Mouse (Mus musculus): Measurements from ENCODE around the gene Kcnt2. TPM values are rescaled to one million over a fixed set of nuclear protein-coding genes. Genes with fewer than 3 reads are reported as not detected.
A peak's percentile ranks its signal among the peaks of the same experiment; 100 is the strongest.

The Kcnt2 gene
- total and polyA plus RNA-seq, 2 experiments from 2014 or later, result 2.7 to 5.4 TPM

- Histone ChIP-seq H3K36me3 (ENCODE audit: insufficient read depth, low read length) (no peaks in the 10 kb centered on the region), H3K9ac (replicated peaks; ENCODE audit: low read length) (no peak overlapping the region), H3K9me3 (ENCODE audit: low read length) (no peaks in the 10 kb centered on the region), H3K4me3 (ENCODE audit: low read length) (no peak overlapping the region), H3K4me1 (ENCODE audit: insufficient read depth, low read length) (no peaks in the 10 kb centered on the region), H3K27ac (no peak overlapping the region), H3K27me3 (ENCODE audit: insufficient read depth, low read length) (no peaks in the 10 kb centered on the region), H3K4me2 (ENCODE audit: low read depth, low read length) (no peak overlapping the region)
- DNase-seq (ENCODE audit: low spot score), result no peak
- WGBS, result 74% methylated on average over 8 of the region's 8 CpGs
- ATAC-seq, result no peak
- no peak for TF ChIP-seq CTCF (IDR thresholded peaks at IDR 0.05; ENCODE audit: low read depth)
Observed at GRCm38 (mm10) chr1:140266643-140267286, 20.8 kb downstream of the Kcnt2 start.

- H3K4me2 ChIP-seq (ENCODE audit: low read depth, low read length), result no peak overlapping the region
Observed at GRCm38 (mm10) chr1:140267288-140267687, 21.3 kb downstream of the Kcnt2 start.

GRCm38 (mm10) chr1:140273624-140274023, 27.7 kb downstream of the Kcnt2 start:
- no peaks in the 10 kb centered on the region for H3K36me3 ChIP-seq (ENCODE audit: insufficient read depth, low read length)
- H3K9me3 ChIP-seq (ENCODE audit: low read length), result no peaks in the 10 kb centered on the region
- no peak overlapping the region for H3K4me3 ChIP-seq (ENCODE audit: low read length)
- no peak overlapping the region for H3K27ac ChIP-seq
- H3K4me2 ChIP-seq (ENCODE audit: low read depth, low read length), result no peak overlapping the region
- no peak overlapping the region for H3K9ac ChIP-seq (replicated peaks; ENCODE audit: low read length)
- ATAC-seq (no peak), DNase-seq (ENCODE audit: low spot score) (no peak)
- 92% methylated on average over 3 of the region's 3 CpGs for WGBS
- no peaks in the 10 kb centered on the region for H3K4me1 ChIP-seq (ENCODE audit: insufficient read depth, low read length)
- H3K27me3 ChIP-seq (ENCODE audit: insufficient read depth, low read length), result no peaks in the 10 kb centered on the region
- no peak for TF ChIP-seq CTCF (IDR thresholded peaks at IDR 0.05; ENCODE audit: low read depth)

More at GRCm38 (mm10) chr1:140267288-140267687, 21.3 kb downstream of the Kcnt2 start:
- WGBS, result 76% methylated on average over 2 of the region's 2 CpGs
- Histone ChIP-seq H3K9ac (replicated peaks; ENCODE audit: low read length) (no peak overlapping the region), H3K9me3 (ENCODE audit: low read length) (no peaks in the 10 kb centered on the region), H3K4me1 (ENCODE audit: insufficient read depth, low read length) (no peaks in the 10 kb centered on the region), H3K27me3 (ENCODE audit: insufficient read depth, low read length) (no peaks in the 10 kb centered on the region), H3K4me3 (ENCODE audit: low read length) (no peak overlapping the region), H3K36me3 (ENCODE audit: insufficient read depth, low read length) (no peaks in the 10 kb centered on the region), H3K27ac (no peak overlapping the region)
- ATAC-seq (no peak), DNase-seq (ENCODE audit: low spot score) (no peak)
- TF ChIP-seq CTCF (IDR thresholded peaks at IDR 0.05; ENCODE audit: low read depth), result no peak

- H3K9ac ChIP-seq (replicated peaks; ENCODE audit: low read length), result no peak overlapping the region
Observed at GRCm38 (mm10) chr1:140275813-140276212, 29.9 kb downstream of the Kcnt2 start.

GRCm38 (mm10) chr1:140293140-140293539, 47.2 kb downstream of the Kcnt2 start:
- Histone ChIP-seq H3K27ac (no peak overlapping the region), H3K4me3 (ENCODE audit: low read length) (no peak overlapping the region), H3K4me1 (ENCODE audit: insufficient read depth, low read length) (no peaks in the 10 kb centered on the region), H3K4me2 (ENCODE audit: low read depth, low read length) (no peak overlapping the region), H3K9me3 (ENCODE audit: low read length) (no peaks in the 10 kb centered on the region), H3K36me3 (ENCODE audit: insufficient read depth, low read length) (no peaks in the 10 kb centered on the region), H3K27me3 (ENCODE audit: insufficient read depth, low read length) (no peaks in the 10 kb centered on the region), H3K9ac (replicated peaks; ENCODE audit: low read length) (no peak overlapping the region)
- TF ChIP-seq CTCF (IDR thresholded peaks at IDR 0.05; ENCODE audit: low read depth), result no peak
- WGBS, result 44% methylated on average over 3 of the region's 3 CpGs
- DNase-seq (ENCODE audit: low spot score) (peak; percentile 31), ATAC-seq (no peak)

More at GRCm38 (mm10) chr1:140275813-140276212, 29.9 kb downstream of the Kcnt2 start:
- Histone ChIP-seq H3K4me3 (ENCODE audit: low read length) (no peak overlapping the region), H3K36me3 (ENCODE audit: insufficient read depth, low read length) (no peaks in the 10 kb centered on the region), H3K27me3 (ENCODE audit: insufficient read depth, low read length) (no peaks in the 10 kb centered on the region), H3K27ac (no peak overlapping the region), H3K9me3 (ENCODE audit: low read length) (no peaks in the 10 kb centered on the region), H3K4me2 (ENCODE audit: low read depth, low read length) (no peak overlapping the region), H3K4me1 (ENCODE audit: insufficient read depth, low read length) (no peaks in the 10 kb centered on the region)
- TF ChIP-seq CTCF (IDR thresholded peaks at IDR 0.05; ENCODE audit: low read depth), result no peak
- no peak for DNase-seq (ENCODE audit: low spot score)
- ATAC-seq, result no peak

GRCm38 (mm10) chr1:140295482-140295881, 49.5 kb downstream of the Kcnt2 start:
- Histone ChIP-seq H3K9ac (replicated peaks; ENCODE audit: low read length) (no peak overlapping the region), H3K4me1 (ENCODE audit: insufficient read depth, low read length) (no peaks in the 10 kb centered on the region), H3K4me2 (ENCODE audit: low read depth, low read length) (no peak overlapping the region), H3K27ac (no peak overlapping the region), H3K27me3 (ENCODE audit: insufficient read depth, low read length) (no peaks in the 10 kb centered on the region), H3K36me3 (ENCODE audit: insufficient read depth, low read length) (no peaks in the 10 kb centered on the region), H3K4me3 (ENCODE audit: low read length) (no peak overlapping the region), H3K9me3 (ENCODE audit: low read length) (no peaks in the 10 kb centered on the region)
- ATAC-seq (no peak), DNase-seq (ENCODE audit: low spot score) (no peak)
- no peak for TF ChIP-seq CTCF (IDR thresholded peaks at IDR 0.05; ENCODE audit: low read depth)

GRCm38 (mm10) chr1:140304244-140304643, 58.3 kb downstream of the Kcnt2 start:
- Histone ChIP-seq H3K9me3 (ENCODE audit: low read length) (no peaks in the 10 kb centered on the region), H3K27ac (no peak overlapping the region), H3K36me3 (ENCODE audit: insufficient read depth, low read length) (no peaks in the 10 kb centered on the region), H3K4me2 (ENCODE audit: low read depth, low read length) (no peak overlapping the region), H3K27me3 (ENCODE audit: insufficient read depth, low read length) (no peaks in the 10 kb centered on the region), H3K4me3 (ENCODE audit: low read length) (no peak overlapping the region), H3K4me1 (ENCODE audit: insufficient read depth, low read length) (no peaks in the 10 kb centered on the region), H3K9ac (replicated peaks; ENCODE audit: low read length) (no peak overlapping the region)
- no peak for ATAC-seq
- TF ChIP-seq CTCF (IDR thresholded peaks at IDR 0.05; ENCODE audit: low read depth), result no peak
- DNase-seq (ENCODE audit: low spot score), result no peak
- 98% methylated on average over 1 of the region's 1 CpGs for WGBS

All from hindbrain, postnatal 0 days (tissue).